Mouse (Mus musculus) small intestine, adult 2 months (tissue): ENCODE results near the gene Pdk1. TPM values are rescaled to one million over a fixed set of nuclear protein-coding genes. Genes with fewer than 3 reads are reported as not detected.
A peak's percentile ranks its signal among the peaks of the same experiment; 100 is the strongest.
"Not testable (repeated sequence)": the region's sequence is repeated elsewhere in the genome, so short reads cannot be mapped to it uniquely, and the experiment has no call there.

Source experiments
- H3K27ac ChIP-seq: fragments of 200-500 bp; 2 replicates; pipeline ENCODE4 v1.5.1; 2012; ENCODE audit warnings: low read depth, low read length, control low read depth, inconsistent platforms; ENCODE audit not compliant: insufficient read depth
- H3K27me3 ChIP-seq: fragments of 200-500 bp; 2 replicates; pipeline ENCODE4 v1.6.1; 2012; ENCODE audit warnings: mild to moderate bottlenecking, moderate library complexity, low read length, inconsistent platforms; ENCODE audit not compliant: control insufficient read depth, insufficient read depth
- H3K36me3 ChIP-seq: fragments of 200-500 bp; 2 replicates; pipeline ENCODE4 v1.6.1; 2012; ENCODE audit warnings: mild to moderate bottlenecking, low read length, control low read depth, inconsistent platforms; ENCODE audit not compliant: control insufficient read depth, insufficient read depth
- H3K4me1 ChIP-seq: fragments of 200-500 bp; 2 replicates; pipeline ENCODE4 v1.6.1; 2012; ENCODE audit warnings: low read length, inconsistent platforms, mixed read lengths; ENCODE audit not compliant: control insufficient read depth, insufficient read depth, insufficient read length
- H3K4me3 ChIP-seq: fragments of 200-500 bp; 2 replicates; pipeline ENCODE4 v1.5.1; 2012; ENCODE audit warnings: low read depth, mild to moderate bottlenecking, control low read depth, inconsistent platforms, low read length, moderate library complexity
- CTCF ChIP-seq: fragments of 200-500 bp; IDR thresholded peaks from 2 replicates; pipeline ENCODE4 v1.5.1; 2012; ENCODE audit warnings: low read depth, mild to moderate bottlenecking, control low read depth, inconsistent platforms, low read length, moderate library complexity, mixed read lengths; ENCODE audit not compliant: insufficient replicate concordance, insufficient read length; ENCODE audit errors: extremely low read depth
- POLR2A ChIP-seq: fragments of 200-500 bp; IDR thresholded peaks from 2 replicates; pipeline ENCODE4 v1.6.1; 2012; ENCODE audit warnings: low read depth, mild to moderate bottlenecking, control low read depth, inconsistent platforms, low read length, moderate library complexity
- WGBS: fragments of 180-500 bp; shearing (Covaris S2); methylation state at CpG from one replicate; pipeline ENCODE4 v1.1.7; 2018; 5-methylcytosine and 5-hydroxymethylcytosine counted together
- polyA plus RNA-seq: library from polyadenylated mRNA; depleted of rRNA; stranded (reverse); fragments of >200 nt; gene quantifications from 2 replicates; pipeline ENCODE4 v1.2.3, GENCODE M21; 2012

The Pdk1 gene
- polyA plus RNA-seq, 1 experiment: 7.0 TPM

DNA sequence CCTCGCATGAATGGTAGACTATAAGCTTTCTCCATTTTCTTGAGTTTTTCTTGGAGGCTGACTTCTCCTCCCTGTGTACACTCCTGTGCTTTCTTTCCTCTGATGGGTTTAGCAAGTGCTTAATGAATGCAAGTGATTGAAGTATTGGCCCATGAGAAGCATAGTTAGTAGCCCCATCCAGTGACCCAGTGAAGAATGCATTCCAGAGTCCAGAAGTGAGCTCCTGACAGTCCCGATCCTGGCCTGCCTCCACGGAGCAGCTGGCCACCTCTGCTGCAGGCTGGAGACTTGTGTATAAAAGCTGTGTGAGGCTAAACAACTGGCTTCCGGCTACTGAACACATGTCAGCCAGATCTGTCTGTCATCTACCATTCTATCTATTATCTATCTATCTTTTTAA lies 35.8 kb upstream of the Pdk1 start:
- H3K27ac ChIP-seq: no peak overlapping the region
- no peak overlapping the region for H3K4me3 ChIP-seq
- H3K27me3 ChIP-seq: no peaks in the 10 kb centered on the region
- H3K36me3 ChIP-seq: peaks cover 71% of the 10 kb centered on the region
- 73% methylated on average over 4 of the region's 4 CpGs for WGBS
- H3K4me1 ChIP-seq: no peaks in the 10 kb centered on the region
- no peak for TF ChIP-seq POLR2A
- TF ChIP-seq CTCF: no peak

DNA sequence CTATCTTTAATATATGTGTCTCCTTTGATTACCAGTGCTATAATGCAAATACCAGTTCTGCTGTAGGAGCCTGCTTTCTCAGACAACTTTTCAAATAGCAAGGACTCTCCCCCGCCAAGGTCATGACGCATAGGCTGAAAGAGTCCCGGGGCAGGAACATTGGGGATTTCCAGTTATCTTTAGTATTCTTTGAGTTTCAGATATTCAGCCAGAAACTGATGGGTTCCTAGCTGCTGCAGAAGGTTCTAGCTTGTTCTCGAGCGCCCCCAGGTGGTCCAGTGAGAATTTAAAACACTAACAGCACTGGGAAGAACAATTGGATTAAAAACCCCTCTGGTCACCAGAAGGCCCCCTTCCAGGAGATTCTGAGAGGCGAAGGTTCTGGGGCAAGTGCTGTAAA lies 35.2 kb upstream of the Pdk1 start:
- Histone ChIP-seq H3K36me3 (peaks cover 75% of the 10 kb centered on the region), H3K27me3 (no peaks in the 10 kb centered on the region), H3K4me3 (no peak overlapping the region), H3K4me1 (no peaks in the 10 kb centered on the region), H3K27ac (no peak overlapping the region)
- TF ChIP-seq POLR2A (no peak), CTCF (peak; percentile 65; the same call in 1 of the 2 replicates)
- 37% methylated on average over 6 of the region's 6 CpGs for WGBS

GRCm38 (mm10) chr2:71843316-71843715 lies 29.7 kb upstream of the Pdk1 start:
- H3K4me1 ChIP-seq: no peaks in the 10 kb centered on the region
- no peaks in the 10 kb centered on the region for H3K27me3 ChIP-seq
- TF ChIP-seq POLR2A (no peak), CTCF (no peak)
- H3K27ac ChIP-seq: no peak overlapping the region
- no peak overlapping the region for H3K4me3 ChIP-seq
- peaks cover 79% of the 10 kb centered on the region for H3K36me3 ChIP-seq
- WGBS: 71% methylated on average over 9 of the region's 9 CpGs

- TF ChIP-seq POLR2A: no peak
- TF ChIP-seq CTCF: no peak
- H3K27ac ChIP-seq: no peak overlapping the region
- H3K4me3 ChIP-seq: no peak overlapping the region
- no peaks in the 10 kb centered on the region for H3K4me1 ChIP-seq
- no peaks in the 10 kb centered on the region for H3K27me3 ChIP-seq
- 76% methylated on average over 6 of the region's 6 CpGs for WGBS
- H3K36me3 ChIP-seq: peaks cover 79% of the 10 kb centered on the region
Observed at GRCm38 (mm10) chr2:71844906-71845305, 28.1 kb upstream of the Pdk1 start.

DNA sequence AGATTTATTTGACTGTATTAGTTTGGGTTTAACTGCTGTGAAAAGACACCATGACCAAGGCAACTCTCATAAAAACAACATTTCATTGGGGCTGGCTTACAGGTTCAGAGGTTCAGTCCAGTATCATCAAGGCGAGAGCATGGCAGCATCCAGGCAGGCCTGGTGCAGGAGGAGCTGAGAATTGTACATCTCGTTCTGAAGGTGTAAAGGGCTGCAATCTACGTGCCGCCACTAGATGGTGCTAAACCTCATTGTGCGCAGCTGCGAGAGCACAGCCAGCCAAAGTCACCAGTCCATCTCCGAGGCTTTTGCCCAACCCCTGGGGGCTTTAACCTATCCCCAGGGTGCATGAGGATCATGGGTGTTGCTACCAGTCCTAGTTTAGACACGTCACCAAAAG lies 20.9 kb upstream of the Pdk1 start:
- H3K27me3 ChIP-seq, H3K4me1 ChIP-seq, H3K27ac ChIP-seq, H3K4me3 ChIP-seq: not testable (repeated sequence)
- peaks cover 76% of the 10 kb centered on the region for H3K36me3 ChIP-seq
- 11% methylated on average over 7 of the region's 8 CpGs for WGBS
- TF ChIP-seq CTCF: 0 out of 2 replicates have a peak, but pooled peaks have one; percentile 12

GRCm38 (mm10) chr2:71855076-71855475 lies 17.9 kb upstream of the Pdk1 start:
- Histone ChIP-seq H3K36me3 (peaks cover 61% of the 10 kb centered on the region), H3K27ac (no peak overlapping the region), H3K4me1 (no peaks in the 10 kb centered on the region), H3K27me3 (no peaks in the 10 kb centered on the region), H3K4me3 (no peak overlapping the region)
- no peak for TF ChIP-seq CTCF
- no peak for TF ChIP-seq POLR2A
- WGBS: 79% methylated on average over 5 of the region's 5 CpGs

- H3K4me3 ChIP-seq: no peak overlapping the region
- TF ChIP-seq CTCF (no peak), POLR2A (no peak)
- H3K27ac ChIP-seq: no peak overlapping the region
- H3K36me3 ChIP-seq: no peaks in the 10 kb centered on the region
- no peaks in the 10 kb centered on the region for H3K27me3 ChIP-seq
- peaks cover 16% of the 10 kb centered on the region; the same call in 1 of the 2 replicates for H3K4me1 ChIP-seq
- WGBS: 54% methylated on average over 5 of the region's 5 CpGs
Observed at GRCm38 (mm10) chr2:71863531-71864173, 9.4 kb upstream of the Pdk1 start.
